Comparison of ENCODE assay signal across 14 mouse cellular contexts in genomic region chr17:47821339-47821738, GRCm38 (mm10). TPM values are rescaled to one million over a fixed set of nuclear protein-coding genes. Genes with fewer than 3 reads are reported as not detected.
A peak's percentile ranks its signal among the peaks of the same experiment; 100 is the strongest.
DNase-seq lines count a peak whose midpoint lies in the region; ATAC-seq and TF ChIP-seq lines count a peak whose summit lies in the region.
"Had no signal": no experiment of that assay in that cellular context is flagged by ENCODE, and none has a peak within 500 bp of the region (broad histone marks: within the 10 kb centered on the region; RNA-seq: fewer than 3 reads in every experiment).

No protein-coding gene starts in this region.

- TF ChIP-seq POLR2A in cerebellum, adult 2 months (IDR thresholded peaks at IDR 0.05; ENCODE audit: borderline replicate concordance, insufficient read depth, low read length): no peak

- peak overlapping the region; percentile 72 for H3K27ac ChIP-seq in forebrain, embryonic 10.5 days
- no peak overlapping the region for H3K27ac ChIP-seq in forebrain, embryonic 14.5 days (ENCODE audit: low read depth, low read length)
- H3K27ac ChIP-seq in lung, embryonic 16.5 days (ENCODE audit: low read length): peak overlapping the region; percentile 78
- H3K27ac ChIP-seq in embryonic facial prominence, embryonic 13.5 days: peak overlapping the region; percentile 65
- no peak overlapping the region for H3K27ac ChIP-seq in cerebellum, adult 2 months (ENCODE audit: insufficient read depth, low read length)
- H3K27ac ChIP-seq in midbrain, embryonic 11.5 days (ENCODE audit: low read depth, low read length): no peak overlapping the region
- H3K27ac ChIP-seq: heart, embryonic 13.5 days; hindbrain, embryonic 13.5 days had no signal

- no peak for DNase-seq in forebrain, embryonic 10.5 days (ENCODE audit: extremely low spot score, low spot score)
- no peak for DNase-seq in forebrain, embryonic 14.5 days (ENCODE audit: low spot score)
- no peak for DNase-seq in lung, postnatal 36 days
- peak; percentile 41 to 76 for DNase-seq in lung, postnatal 4 days
- DNase-seq in cerebellum, adult 2 months: no peak
- no peak for DNase-seq in midbrain, embryonic 11.5 days (ENCODE audit: low spot score, missing footprints)
- DNase-seq: kidney, adult 18-20 months; right cerebral cortex, postnatal 14 days had no signal

- 65% methylated on average over 8 of the region's 8 CpGs for WGBS in forebrain, embryonic 10.5 days
- 69% methylated on average over 8 of the region's 8 CpGs for WGBS in forebrain, embryonic 14.5 days
- WGBS in lung, embryonic 16.5 days: 51% methylated on average over 8 of the region's 8 CpGs
- 30% methylated on average over 8 of the region's 8 CpGs for WGBS in embryonic facial prominence, embryonic 13.5 days
- WGBS in cerebellum, adult 2 months: 38% methylated on average over 8 of the region's 8 CpGs
- 64% methylated on average over 8 of the region's 8 CpGs for WGBS in midbrain, embryonic 11.5 days

- no peak overlapping the region for H3K4me3 ChIP-seq in forebrain, embryonic 10.5 days
- no peak overlapping the region for H3K4me3 ChIP-seq in forebrain, embryonic 14.5 days (ENCODE audit: low read depth, low read length)
- no peak overlapping the region for H3K4me3 ChIP-seq in lung, embryonic 16.5 days (ENCODE audit: low read length)
- H3K4me3 ChIP-seq in embryonic facial prominence, embryonic 13.5 days: no peak overlapping the region
- H3K4me3 ChIP-seq in cerebellum, adult 2 months (replicated peaks; ENCODE audit: insufficient read depth, low read depth, low read length): no peak overlapping the region
- H3K4me3 ChIP-seq in midbrain, embryonic 11.5 days (ENCODE audit: low read depth, low read length): no peak overlapping the region
- H3K4me3 ChIP-seq: heart, embryonic 13.5 days; hindbrain, embryonic 13.5 days had no signal

- no peak for TF ChIP-seq CTCF in cerebellum, adult 2 months (IDR thresholded peaks at IDR 0.05; ENCODE audit: borderline replicate concordance, insufficient read depth, low read depth, low read length)

- no peak overlapping the region for H3K4me2 ChIP-seq in forebrain, embryonic 14.5 days (ENCODE audit: low read length)
- no peak overlapping the region for H3K4me2 ChIP-seq in lung, embryonic 16.5 days (ENCODE audit: low read depth, low read length)
- H3K4me2 ChIP-seq in embryonic facial prominence, embryonic 13.5 days: peak overlapping the region; percentile 30
- no peak overlapping the region for H3K4me2 ChIP-seq in midbrain, embryonic 11.5 days
- H3K4me2 ChIP-seq: heart, embryonic 13.5 days; hindbrain, embryonic 13.5 days; liver, embryonic 11.5 days had no signal

- H3K9ac ChIP-seq in forebrain, embryonic 14.5 days (ENCODE audit: low read length): no peak overlapping the region
- H3K9ac ChIP-seq in lung, embryonic 16.5 days (ENCODE audit: low read length): no peak overlapping the region
- H3K9ac ChIP-seq in embryonic facial prominence, embryonic 13.5 days: no peak overlapping the region
- no peak overlapping the region for H3K9ac ChIP-seq in midbrain, embryonic 11.5 days (ENCODE audit: low read length)
- H3K9ac ChIP-seq: heart, embryonic 13.5 days; hindbrain, embryonic 13.5 days had no signal

- H3K36me3 ChIP-seq in forebrain, embryonic 10.5 days (replicated peaks): peaks cover 62% of the 10 kb centered on the region
- H3K36me3 ChIP-seq in forebrain, embryonic 14.5 days (ENCODE audit: control insufficient read depth, insufficient read depth, low read length): no peaks in the 10 kb centered on the region
- H3K36me3 ChIP-seq in lung, embryonic 16.5 days (ENCODE audit: control insufficient read depth, insufficient read depth, low read length): peaks cover 30% of the 10 kb centered on the region
- peaks cover 78% of the 10 kb centered on the region for H3K36me3 ChIP-seq in embryonic facial prominence, embryonic 13.5 days
- no peaks in the 10 kb centered on the region for H3K36me3 ChIP-seq in midbrain, embryonic 11.5 days (ENCODE audit: control insufficient read depth, insufficient read depth, low read length)
- H3K36me3 ChIP-seq: hindbrain, embryonic 13.5 days had no signal

- H3K9me3 ChIP-seq in forebrain, embryonic 10.5 days: no peaks in the 10 kb centered on the region
- no peaks in the 10 kb centered on the region for H3K9me3 ChIP-seq in forebrain, embryonic 14.5 days (replicated peaks; ENCODE audit: control insufficient read depth, low read length)
- H3K9me3 ChIP-seq in lung, embryonic 16.5 days (ENCODE audit: control insufficient read depth, low read length): no peaks in the 10 kb centered on the region
- no peaks in the 10 kb centered on the region for H3K9me3 ChIP-seq in embryonic facial prominence, embryonic 13.5 days
- no peaks in the 10 kb centered on the region for H3K9me3 ChIP-seq in midbrain, embryonic 11.5 days (ENCODE audit: control insufficient read depth, low read length)
- H3K9me3 ChIP-seq: heart, embryonic 13.5 days; hindbrain, embryonic 13.5 days had no signal

- peaks cover 2% of the 10 kb centered on the region for H3K27me3 ChIP-seq in forebrain, embryonic 10.5 days (ENCODE audit: poor library complexity, severe bottlenecking)
- H3K27me3 ChIP-seq in forebrain, embryonic 14.5 days (replicated peaks; ENCODE audit: control insufficient read depth, insufficient read depth, low read length): no peaks in the 10 kb centered on the region
- no peaks in the 10 kb centered on the region for H3K27me3 ChIP-seq in lung, embryonic 16.5 days (ENCODE audit: control insufficient read depth, insufficient read depth, low read depth, low read length)
- no peaks in the 10 kb centered on the region for H3K27me3 ChIP-seq in embryonic facial prominence, embryonic 13.5 days
- H3K27me3 ChIP-seq in cerebellum, adult 2 months (ENCODE audit: control insufficient read depth, insufficient read depth, low read length): no peaks in the 10 kb centered on the region
- no peaks in the 10 kb centered on the region for H3K27me3 ChIP-seq in midbrain, embryonic 11.5 days (ENCODE audit: control insufficient read depth, insufficient read depth, low read length)
- H3K27me3 ChIP-seq: heart, embryonic 13.5 days had no signal

- no peak for ATAC-seq in forebrain, embryonic 14.5 days
- ATAC-seq in lung, embryonic 16.5 days (ENCODE audit: low read depth): peak; percentile 94
- ATAC-seq in embryonic facial prominence, embryonic 13.5 days (ENCODE audit: insufficient number of reproducible peaks, insufficient read depth, low FRiP score, low TSS enrichment, low read depth): peak; percentile 69; the same call in 1 of the 2 replicates
- ATAC-seq in midbrain, embryonic 11.5 days (ENCODE audit: low FRiP score): no peak
- ATAC-seq: activated CD4-positive, CD25-positive, alpha-beta regulatory T cell, adult 4 months had no signal

- H3K4me1 ChIP-seq in forebrain, embryonic 10.5 days: peaks cover 41% of the 10 kb centered on the region
- no peaks in the 10 kb centered on the region for H3K4me1 ChIP-seq in forebrain, embryonic 14.5 days (ENCODE audit: control insufficient read depth, insufficient read depth, low read length)
- H3K4me1 ChIP-seq in lung, embryonic 16.5 days (replicated peaks; ENCODE audit: control insufficient read depth, insufficient read depth, low read length): peaks cover 25% of the 10 kb centered on the region
- peaks cover 49% of the 10 kb centered on the region for H3K4me1 ChIP-seq in embryonic facial prominence, embryonic 13.5 days
- no peaks in the 10 kb centered on the region for H3K4me1 ChIP-seq in cerebellum, adult 2 months (ENCODE audit: control insufficient read depth, insufficient read depth, low read length)
- peaks cover 2% of the 10 kb centered on the region; the same call in 1 of the 2 replicates for H3K4me1 ChIP-seq in midbrain, embryonic 11.5 days (ENCODE audit: control insufficient read depth, insufficient read depth, low read length)
- H3K4me1 ChIP-seq: hindbrain, embryonic 13.5 days had no signal

RNA-seq across cellular contexts. Expression of gene Mdfi, which starts 13.2 kb away (rescaled TPM):
- 13.1 and 13.2 TPM in 2 replicates for polyA plus RNA-seq in forebrain, embryonic 10.5 days (2016; fragmentation: Nextera tagmentation; extraction: Ambion mirVana)
- polyA plus RNA-seq in forebrain, embryonic 14.5 days (2014; fragmentation: Nextera tagmentation; extraction: Ambion mirVana): 10.4 and 12.4 TPM in 2 replicates
- 18.1 and 22.1 TPM in 2 replicates for polyA plus RNA-seq in lung, embryonic 16.5 days (2015; fragmentation: Nextera tagmentation; extraction: Ambion mirVana)
- 28.9 and 35.9 TPM in 2 replicates for polyA plus RNA-seq in embryonic facial prominence, embryonic 13.5 days (2015; fragmentation: Nextera tagmentation; extraction: Ambion mirVana)
- 24.1 and 32.5 TPM in 2 replicates for polyA plus RNA-seq in cerebellum, adult 2 months (2012; rRNA removed)
- polyA plus RNA-seq in midbrain, embryonic 11.5 days (2014; fragmentation: Nextera tagmentation; extraction: Ambion mirVana): 24.7 and 25.7 TPM in 2 replicates
- polyA plus RNA-seq: activated CD4-positive, CD25-positive, alpha-beta regulatory T cell, adult 4 months had no signal

Comparison
In these comparisons a context has a peak if more than half of its experiments do, and no peak if none do; other contexts are left out.
1. DNase-seq: peak in lung, postnatal 4 days (2 of 2); none in forebrain, embryonic 10.5 days (single experiment), forebrain, embryonic 14.5 days (single experiment), lung, postnatal 36 days (single experiment), cerebellum, adult 2 months (0 of 2) and midbrain, embryonic 11.5 days (single experiment).
2. H3K27ac ChIP-seq: peak in forebrain, embryonic 10.5 days (single experiment), lung, embryonic 16.5 days (single experiment) and embryonic facial prominence, embryonic 13.5 days (single experiment); none in forebrain, embryonic 14.5 days (single experiment), cerebellum, adult 2 months (single experiment) and midbrain, embryonic 11.5 days (single experiment).
3. ATAC-seq: peak in lung, embryonic 16.5 days (single experiment) and embryonic facial prominence, embryonic 13.5 days (single experiment); none in forebrain, embryonic 14.5 days (single experiment) and midbrain, embryonic 11.5 days (single experiment).